Mouse (Mus musculus) spleen, adult 2 months (tissue): ENCODE results near the gene Scarf1.

Experiments used
- CTCF ChIP-seq: fragments of 200-500 bp; IDR thresholded peaks from 2 replicates; pipeline ENCODE4 v1.5.1; 2011; ENCODE audit warnings: mild to moderate bottlenecking, inconsistent platforms; ENCODE audit not compliant: insufficient read depth, insufficient read length, insufficient replicate concordance; ENCODE audit errors: extremely low read depth
- POLR2A ChIP-seq: fragments of 200-500 bp; IDR thresholded peaks from 2 replicates; pipeline ENCODE4 v1.6.1; 2011; ENCODE audit warnings: low read depth, low read length, inconsistent platforms

GRCm38 (mm10) chr11:75466731-75467505, 46.4 kb upstream of the Scarf1 start:
- TF ChIP-seq POLR2A (no peak), CTCF (no peak)
